Mouse (Mus musculus): Measurements from ENCODE around the gene Plcb4. TPM values are rescaled to one million over a fixed set of nuclear protein-coding genes. Genes with fewer than 3 reads are reported as not detected.

Plcb4 gene
- polyA plus RNA-seq, 1 experiment from 2014 or later: 18.6 TPM

GRCm38 (mm10) chr2:135748441-135748840 is 89.6 kb downstream of the Plcb4 start:
- Histone ChIP-seq H3K27ac (replicated peaks) (no peak overlapping the region), H3K27me3 (no peaks in the 10 kb centered on the region), H3K4me2 (replicated peaks) (no peak overlapping the region), H3K4me1 (peaks cover 13% of the 10 kb centered on the region), H3K9me3 (no peaks in the 10 kb centered on the region), H3K9ac (replicated peaks) (no peak overlapping the region), H3K36me3 (no peaks in the 10 kb centered on the region), H3K4me3 (no peak overlapping the region)
- ATAC-seq (replicated peaks): no peak
- WGBS: 89% methylated on average over 5 of the region's 5 CpGs

GRCm38 (mm10) chr2:135749606-135750005 is 90.8 kb downstream of the Plcb4 start:
- Histone ChIP-seq H3K4me2 (replicated peaks) (no peak overlapping the region), H3K36me3 (no peaks in the 10 kb centered on the region), H3K27me3 (no peaks in the 10 kb centered on the region), H3K27ac (replicated peaks) (no peak overlapping the region), H3K9ac (replicated peaks) (no peak overlapping the region), H3K4me3 (no peak overlapping the region), H3K4me1 (peaks cover 7% of the 10 kb centered on the region; the same call in 1 of the 2 replicates), H3K9me3 (no peaks in the 10 kb centered on the region)
- no peak for ATAC-seq (replicated peaks)
- WGBS: 68% methylated on average over 15 of the region's 15 CpGs

GRCm38 (mm10) chr2:135750748-135751147 is 91.9 kb downstream of the Plcb4 start:
- Histone ChIP-seq H3K27me3 (no peaks in the 10 kb centered on the region), H3K4me2 (replicated peaks) (no peak overlapping the region), H3K4me3 (no peak overlapping the region), H3K36me3 (no peaks in the 10 kb centered on the region), H3K4me1 (0 out of 2 replicates have a peak, but pooled peaks cover 3% of the 10 kb centered on the region), H3K27ac (replicated peaks) (no peak overlapping the region), H3K9me3 (no peaks in the 10 kb centered on the region), H3K9ac (replicated peaks) (no peak overlapping the region)
- ATAC-seq (replicated peaks): no peak
- WGBS: 84% methylated on average over 5 of the region's 5 CpGs

- Histone ChIP-seq H3K4me2 (replicated peaks) (no peak overlapping the region), H3K27ac (replicated peaks) (no peak overlapping the region), H3K4me1 (peaks cover 7% of the 10 kb centered on the region), H3K9ac (replicated peaks) (no peak overlapping the region), H3K27me3 (no peaks in the 10 kb centered on the region), H3K36me3 (no peaks in the 10 kb centered on the region), H3K9me3 (no peaks in the 10 kb centered on the region), H3K4me3 (no peak overlapping the region)
- no peak for ATAC-seq (replicated peaks)
- 93% methylated on average over 5 of the region's 5 CpGs for WGBS
These were observed 97.0 kb downstream of the Plcb4 start for GRCm38 (mm10) chr2:135755792-135756191.

- Histone ChIP-seq H3K9ac (replicated peaks) (no peak overlapping the region), H3K4me1 (peaks cover 5% of the 10 kb centered on the region), H3K36me3 (no peaks in the 10 kb centered on the region), H3K4me3 (no peak overlapping the region), H3K9me3 (no peaks in the 10 kb centered on the region), H3K27me3 (no peaks in the 10 kb centered on the region), H3K27ac (replicated peaks) (no peak overlapping the region), H3K4me2 (replicated peaks) (no peak overlapping the region)
- WGBS: 97% methylated on average over 3 of the region's 3 CpGs
- ATAC-seq (replicated peaks): no peak
These were observed 98.7 kb downstream of the Plcb4 start for GRCm38 (mm10) chr2:135757478-135757877.

- WGBS: 52% methylated on average over 6 of the region's 6 CpGs
- Histone ChIP-seq H3K4me2 (replicated peaks) (no peak overlapping the region), H3K27ac (replicated peaks) (no peak overlapping the region), H3K36me3 (no peaks in the 10 kb centered on the region), H3K9ac (replicated peaks) (no peak overlapping the region), H3K4me1 (peaks cover 6% of the 10 kb centered on the region), H3K27me3 (no peaks in the 10 kb centered on the region), H3K4me3 (no peak overlapping the region), H3K9me3 (no peaks in the 10 kb centered on the region)
- ATAC-seq (replicated peaks): no peak
These were observed 100.8 kb downstream of the Plcb4 start for GRCm38 (mm10) chr2:135759499-135760095.

GRCm38 (mm10) chr2:135761226-135761802 is 102.5 kb downstream of the Plcb4 start:
- no peak overlapping the region for H3K9ac ChIP-seq (replicated peaks)
- ATAC-seq (replicated peaks): no peak
- no peak overlapping the region for H3K27ac ChIP-seq (replicated peaks)
- H3K4me2 ChIP-seq (replicated peaks): no peak overlapping the region
- peaks cover 8% of the 10 kb centered on the region for H3K4me1 ChIP-seq
- no peaks in the 10 kb centered on the region for H3K27me3 ChIP-seq
- no peak overlapping the region for H3K4me3 ChIP-seq
- no peaks in the 10 kb centered on the region for H3K36me3 ChIP-seq
- 87% methylated on average over 8 of the region's 8 CpGs for WGBS
- no peaks in the 10 kb centered on the region for H3K9me3 ChIP-seq

- no peak for ATAC-seq (replicated peaks)
- Histone ChIP-seq H3K27ac (replicated peaks) (no peak overlapping the region), H3K36me3 (no peaks in the 10 kb centered on the region), H3K9me3 (no peaks in the 10 kb centered on the region), H3K27me3 (no peaks in the 10 kb centered on the region), H3K4me3 (no peak overlapping the region), H3K4me2 (replicated peaks) (no peak overlapping the region), H3K9ac (replicated peaks) (no peak overlapping the region), H3K4me1 (peaks cover 10% of the 10 kb centered on the region)
- 45% methylated on average over 8 of the region's 8 CpGs for WGBS
These were observed 105.9 kb downstream of the Plcb4 start for GRCm38 (mm10) chr2:135764706-135765105.

- 90% methylated on average over 6 of the region's 6 CpGs for WGBS
- no peak overlapping the region for H3K27ac ChIP-seq (replicated peaks)
- 0 out of 2 replicates have a peak, but pooled peaks have one; percentile 23 for ATAC-seq (replicated peaks)
These were observed 107.8 kb downstream of the Plcb4 start for GRCm38 (mm10) chr2:135766471-135767063.

GRCm38 (mm10) chr2:135767535-135767934 is 108.7 kb downstream of the Plcb4 start:
- H3K4me3 ChIP-seq: no peak overlapping the region
- H3K27me3 ChIP-seq: no peaks in the 10 kb centered on the region
- ATAC-seq (replicated peaks): no peak
- 77% methylated on average over 5 of the region's 5 CpGs for WGBS
- peaks cover 8% of the 10 kb centered on the region; the same call in 1 of the 2 replicates for H3K4me1 ChIP-seq
- no peaks in the 10 kb centered on the region for H3K9me3 ChIP-seq
- H3K4me2 ChIP-seq (replicated peaks): no peak overlapping the region
- H3K27ac ChIP-seq (replicated peaks): no peak overlapping the region
- H3K9ac ChIP-seq (replicated peaks): no peak overlapping the region
- H3K36me3 ChIP-seq: no peaks in the 10 kb centered on the region

More at GRCm38 (mm10) chr2:135766471-135767063, 107.8 kb downstream of the Plcb4 start:
- H3K36me3 ChIP-seq: no peaks in the 10 kb centered on the region
- no peaks in the 10 kb centered on the region for H3K9me3 ChIP-seq
- H3K4me3 ChIP-seq: no peak overlapping the region
- no peak overlapping the region for H3K9ac ChIP-seq (replicated peaks)
- no peak overlapping the region for H3K4me2 ChIP-seq (replicated peaks)
- no peaks in the 10 kb centered on the region for H3K27me3 ChIP-seq
- H3K4me1 ChIP-seq: peaks cover 8% of the 10 kb centered on the region; the same call in 1 of the 2 replicates

- Histone ChIP-seq H3K27ac (replicated peaks) (no peak overlapping the region), H3K4me3 (no peak overlapping the region), H3K4me1 (peaks cover 6% of the 10 kb centered on the region; the same call in 1 of the 2 replicates), H3K36me3 (no peaks in the 10 kb centered on the region), H3K9me3 (no peaks in the 10 kb centered on the region), H3K4me2 (replicated peaks) (no peak overlapping the region), H3K27me3 (no peaks in the 10 kb centered on the region), H3K9ac (replicated peaks) (no peak overlapping the region)
- 93% methylated on average over 8 of the region's 8 CpGs for WGBS
- no peak for ATAC-seq (replicated peaks)
These were observed 110.9 kb downstream of the Plcb4 start for GRCm38 (mm10) chr2:135769701-135770100.

GRCm38 (mm10) chr2:135770226-135770625 is 111.4 kb downstream of the Plcb4 start:
- Histone ChIP-seq H3K9ac (replicated peaks) (no peak overlapping the region), H3K27ac (replicated peaks) (no peak overlapping the region), H3K36me3 (no peaks in the 10 kb centered on the region), H3K4me1 (peaks cover 4% of the 10 kb centered on the region; the same call in 1 of the 2 replicates), H3K4me2 (replicated peaks) (no peak overlapping the region), H3K27me3 (no peaks in the 10 kb centered on the region), H3K4me3 (no peak overlapping the region), H3K9me3 (no peaks in the 10 kb centered on the region)
- ATAC-seq (replicated peaks): no peak
- WGBS: 91% methylated on average over 9 of the region's 9 CpGs
